Mouse (Mus musculus) C2C12 (cell line): ENCODE measurements at regions not wholly inside any gene's neighbourhood (a gene's known extent, or its start where the extent isn't known, plus 50 kb on each side); places are given as distances from the start of the nearest gene placed in this dataset.

Experiments
- CTCF ChIP-seq: IDR thresholded peaks from one replicate; pipeline ENCODE4 v1.5.1; 2011; ENCODE audit not compliant: control insufficient read depth, insufficient read depth, insufficient read length
- MYOD1 ChIP-seq: IDR thresholded peaks from one replicate; pipeline ENCODE4 v1.6.1; 2011; ENCODE audit warnings: low read depth; ENCODE audit not compliant: control insufficient read depth, insufficient read length

- TF ChIP-seq CTCF (no peak), MYOD1 (no peak)
These were observed 310.5 kb downstream of the Matn1 start for GRCm38 (mm10) chr4:131254691-131255090.
